Mouse (Mus musculus) lung, postnatal 10 days (tissue): ENCODE data around the gene Iqcf4.
"Not testable (repeated sequence)": the region's sequence is repeated elsewhere in the genome, so short reads cannot be mapped to it uniquely, and the experiment has no call there.

Experiments
- DNase-seq: peaks from one replicate; pipeline ENCODE4 v3.0.0; 2021

The Iqcf4 gene

GRCm38 (mm10) chr9:106570896-106571295 is at the start of gene Iqcf4:
Gene Iqcf4, minus strand, starts transcription at chr9:106570996.
- no peak for DNase-seq

DNA sequence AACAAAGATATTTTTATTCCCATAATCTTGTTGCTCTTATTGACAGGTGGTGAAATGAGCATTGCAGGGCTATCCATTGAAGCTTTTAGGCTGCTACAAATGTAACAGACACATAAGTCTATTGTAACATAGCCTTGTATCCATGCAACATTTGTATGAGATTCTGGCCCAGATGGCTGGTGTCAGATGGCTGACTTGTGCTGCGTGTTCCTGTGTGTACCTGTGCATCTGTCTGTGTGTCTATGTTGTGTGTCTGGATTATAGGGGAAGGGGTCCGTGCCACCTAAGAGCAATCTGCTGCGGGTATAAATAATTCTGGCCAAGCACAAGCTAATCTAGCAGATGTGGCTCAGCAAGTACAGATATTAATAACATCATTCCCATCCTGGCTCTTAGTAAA is 46.7 kb upstream of the Iqcf4 start:
- no peak for DNase-seq

- no peak for DNase-seq
Measured at GRCm38 (mm10) chr9:106616306-106616705, 45.5 kb upstream of the Iqcf4 start.

DNA sequence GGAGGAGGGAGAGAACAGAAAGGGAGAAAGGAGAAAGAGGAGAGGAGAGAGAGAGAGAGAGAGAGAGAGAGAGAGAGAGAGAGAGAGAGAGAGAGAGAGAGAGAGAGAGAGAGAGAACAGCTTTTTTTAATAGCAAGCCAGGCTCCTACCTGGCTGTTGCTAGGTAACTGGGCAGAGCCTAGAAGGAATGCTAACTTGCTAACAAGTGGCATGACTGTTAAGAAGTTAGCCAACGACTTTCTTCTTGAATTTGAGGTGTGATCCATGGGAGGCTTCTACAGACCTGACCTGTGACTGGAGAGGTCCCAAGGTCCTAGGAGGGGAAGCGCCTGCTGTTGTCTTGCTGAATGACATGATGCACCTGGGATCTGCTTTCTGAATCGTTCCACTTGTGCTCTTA is 43.8 kb upstream of the Iqcf4 start:
- DNase-seq = no peak

DNA sequence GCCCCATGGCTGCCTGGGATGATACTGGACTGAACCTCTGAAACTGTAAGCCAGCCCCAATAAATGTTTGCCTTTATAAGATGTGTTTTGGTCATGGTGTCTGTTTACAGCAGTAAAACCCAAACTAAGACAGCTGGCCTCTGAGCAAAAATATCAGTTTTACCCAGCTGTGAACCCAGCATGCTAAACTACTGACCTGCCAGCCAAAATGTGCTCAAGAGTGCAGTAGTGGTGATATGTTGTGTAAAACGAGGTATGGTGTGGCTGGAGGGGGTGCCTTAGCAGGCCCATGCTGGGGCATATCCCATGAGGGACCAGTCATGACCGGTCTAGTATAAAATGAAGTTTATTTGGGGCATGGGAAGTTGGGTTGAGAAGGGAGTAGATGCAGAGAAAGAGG is 43.2 kb upstream of the Iqcf4 start:
- DNase-seq = no peak

- no peak for DNase-seq
Measured at GRCm38 (mm10) chr9:106610727-106611126, 39.9 kb upstream of the Iqcf4 start.

- DNase-seq = peak; percentile 50
Measured at GRCm38 (mm10) chr9:106600546-106600945, 29.8 kb upstream of the Iqcf4 start.

DNA sequence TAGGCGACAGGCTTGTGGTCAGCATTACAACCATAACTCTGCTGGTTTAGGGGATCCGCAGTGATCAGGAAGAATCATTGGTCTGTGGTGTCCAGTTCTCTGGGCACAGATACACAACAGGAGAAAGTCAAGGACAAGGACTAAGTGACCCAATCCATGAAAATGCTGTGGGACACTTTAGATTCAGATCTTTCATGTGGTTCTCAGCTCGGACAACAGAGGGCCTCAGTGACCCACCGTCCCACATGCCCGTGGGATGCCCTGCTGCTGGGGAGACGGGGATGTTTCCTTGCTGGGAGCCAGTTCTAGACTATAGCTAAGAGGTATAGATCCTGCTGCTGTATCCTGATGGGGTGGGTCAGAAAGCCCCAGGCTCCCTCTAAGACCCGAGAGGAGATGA is 27.7 kb upstream of the Iqcf4 start:
- no peak for DNase-seq

- DNase-seq = no peak
Measured at GRCm38 (mm10) chr9:106595836-106596235, 25.0 kb upstream of the Iqcf4 start.

- not testable (repeated sequence) for DNase-seq
Measured at GRCm38 (mm10) chr9:106595402-106595801, 24.6 kb upstream of the Iqcf4 start.

DNA sequence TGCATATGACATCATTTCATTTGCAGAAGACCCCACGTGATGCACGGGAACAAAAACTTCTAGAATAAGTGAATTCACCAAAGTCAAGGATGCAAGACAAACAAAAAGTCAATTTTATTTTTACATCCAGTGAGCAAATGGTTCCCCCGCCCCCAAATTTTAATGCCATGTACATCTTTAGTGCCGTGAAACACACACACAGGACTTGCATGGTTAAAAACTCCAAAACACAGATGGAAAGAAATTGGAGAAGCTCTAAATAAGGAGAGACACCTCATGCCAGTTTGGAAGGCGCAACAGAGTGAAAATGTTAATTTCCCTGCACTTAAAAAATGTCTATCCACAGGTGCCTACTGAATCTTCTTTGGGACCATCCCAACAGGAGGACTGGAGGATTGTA is 21.4 kb upstream of the Iqcf4 start:
- DNase-seq = no peak

- no peak for DNase-seq
Measured at GRCm38 (mm10) chr9:106582552-106582951, 11.8 kb upstream of the Iqcf4 start.

GRCm38 (mm10) chr9:106580016-106580415 is 9.2 kb upstream of the Iqcf4 start:
- no peak for DNase-seq

- DNase-seq = no peak
Measured at GRCm38 (mm10) chr9:106576112-106576511, 5.3 kb upstream of the Iqcf4 start.

DNA sequence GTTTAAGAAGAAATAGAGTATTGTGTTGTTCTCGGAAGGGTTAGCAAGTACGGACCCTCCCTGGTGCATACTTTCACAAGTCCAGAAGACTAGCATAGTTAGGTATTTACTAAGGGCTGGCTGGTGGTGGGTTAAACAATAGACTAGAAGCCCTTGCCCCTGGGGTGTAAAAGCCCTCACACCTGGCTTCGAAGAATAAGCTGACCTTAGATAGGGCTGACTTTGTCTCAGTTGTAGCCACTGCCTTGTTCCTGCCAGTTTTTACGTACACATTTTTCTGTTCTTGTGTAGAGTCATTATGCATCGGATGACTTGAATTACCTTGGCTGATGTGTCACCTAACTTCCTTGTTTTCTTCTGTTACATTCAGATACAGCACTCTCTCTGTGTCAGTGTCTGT is 2.6 kb upstream of the Iqcf4 start:
- no peak for DNase-seq

DNA sequence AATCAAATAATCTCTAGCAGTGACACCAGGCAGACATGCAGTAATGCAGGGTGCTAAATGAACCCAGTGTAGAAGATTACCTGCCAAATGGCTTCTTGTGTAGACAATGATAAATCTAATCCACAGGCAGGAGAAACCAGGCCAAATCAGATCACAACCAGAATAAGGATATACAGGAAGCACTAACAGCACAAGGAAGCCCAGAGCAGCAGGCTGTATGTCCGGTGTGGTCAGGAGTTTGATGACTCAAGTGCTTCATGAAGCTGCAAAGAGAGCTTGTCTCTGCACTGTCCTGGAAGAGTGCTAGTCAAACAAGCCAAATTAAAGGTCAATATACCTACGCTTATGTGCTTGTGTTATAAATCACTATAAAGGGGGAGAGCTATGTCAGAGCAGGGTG is 1.4 kb upstream of the Iqcf4 start:
- DNase-seq = no peak

GRCm38 (mm10) chr9:106566437-106566836 is 4.4 kb downstream of the Iqcf4 start:
- DNase-seq = peak; percentile 17

DNA sequence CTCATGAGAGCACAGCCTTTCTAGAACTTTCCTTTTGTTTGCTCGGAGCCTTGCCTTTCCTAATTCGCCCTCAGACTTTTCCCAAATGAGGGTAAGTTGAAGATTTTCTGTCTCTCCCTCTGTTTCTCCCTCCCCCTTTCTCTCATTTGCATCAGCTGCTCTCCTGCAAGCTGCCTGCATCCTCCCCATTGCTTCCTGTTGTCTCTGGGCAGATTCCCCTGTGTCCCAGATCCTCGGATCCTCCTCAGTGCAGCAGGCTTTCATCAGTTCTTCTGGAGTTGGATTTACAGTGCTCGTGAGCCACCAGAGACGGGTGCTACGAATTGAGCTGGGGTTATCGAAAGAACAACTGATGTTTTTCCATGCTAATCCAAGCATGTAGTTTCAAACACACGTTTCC is 6.8 kb downstream of the Iqcf4 start:
- DNase-seq = no peak

DNA sequence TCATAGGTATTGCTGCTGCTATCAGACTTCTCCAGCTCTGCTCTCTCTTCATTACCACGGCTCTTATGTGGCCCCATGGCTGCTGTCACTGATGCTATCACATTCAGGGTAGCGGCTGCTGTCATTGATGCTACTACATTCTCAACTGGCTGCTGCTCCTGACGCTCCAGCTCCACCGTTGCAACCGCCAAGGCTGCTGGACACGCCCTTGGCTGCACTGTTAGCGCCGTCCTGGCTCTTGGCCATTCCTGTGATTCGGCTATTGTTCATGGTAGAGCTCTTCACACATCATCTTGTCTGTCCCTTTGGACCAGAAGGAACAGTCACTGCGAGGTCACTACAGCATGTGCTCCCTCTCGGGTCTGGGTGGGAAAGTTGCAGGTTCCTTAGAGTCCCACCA is 8.5 kb downstream of the Iqcf4 start:
- DNase-seq = no peak

DNA sequence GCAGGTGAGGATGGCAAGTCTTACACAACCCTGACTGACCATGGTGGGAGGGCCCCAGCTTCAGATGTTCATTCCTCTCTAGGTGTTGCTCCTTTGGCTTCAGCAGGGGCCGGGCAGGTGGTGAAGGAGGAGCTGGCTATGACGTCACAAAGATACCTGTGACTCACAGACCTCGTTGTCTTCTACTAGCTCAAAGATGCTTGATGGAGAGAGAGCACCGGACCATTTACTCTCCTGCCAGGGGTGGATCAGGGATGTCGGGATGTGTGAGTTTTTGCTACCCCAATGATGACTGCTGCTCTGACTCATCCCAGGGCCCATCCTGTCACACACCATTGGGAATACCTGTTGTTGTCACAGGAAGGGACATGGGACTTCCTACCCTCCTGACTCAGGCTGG is 9.3 kb downstream of the Iqcf4 start, which contains the start of gene Iqcf3:
Iqcf3 (minus strand) TSS at position 101 of the 400 bp plus-strand sequence.
- no peak for DNase-seq

- DNase-seq = no peak
Measured at GRCm38 (mm10) chr9:106534975-106535374, 35.8 kb downstream of the Iqcf4 start.

DNA sequence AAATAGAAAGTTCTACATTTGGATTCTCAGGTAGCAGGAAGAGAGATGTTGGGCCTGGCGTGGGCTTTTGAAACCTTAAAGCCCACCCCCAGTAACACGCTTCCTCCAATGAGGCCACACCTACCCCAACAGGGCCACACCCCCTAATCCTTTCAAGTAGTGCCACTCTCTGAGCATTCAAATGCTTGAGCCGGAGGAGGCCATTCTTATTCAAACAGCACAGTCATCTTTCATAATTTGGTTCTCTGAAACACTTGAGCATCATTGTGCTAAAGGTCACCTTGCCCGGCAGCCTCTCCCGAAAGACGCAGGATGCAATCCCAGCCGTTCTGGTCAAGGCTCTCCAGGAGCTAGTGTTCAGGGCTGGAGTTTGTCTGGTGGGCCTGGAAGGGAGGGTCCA is 36.5 kb downstream of the Iqcf4 start:
- no peak for DNase-seq

DNA sequence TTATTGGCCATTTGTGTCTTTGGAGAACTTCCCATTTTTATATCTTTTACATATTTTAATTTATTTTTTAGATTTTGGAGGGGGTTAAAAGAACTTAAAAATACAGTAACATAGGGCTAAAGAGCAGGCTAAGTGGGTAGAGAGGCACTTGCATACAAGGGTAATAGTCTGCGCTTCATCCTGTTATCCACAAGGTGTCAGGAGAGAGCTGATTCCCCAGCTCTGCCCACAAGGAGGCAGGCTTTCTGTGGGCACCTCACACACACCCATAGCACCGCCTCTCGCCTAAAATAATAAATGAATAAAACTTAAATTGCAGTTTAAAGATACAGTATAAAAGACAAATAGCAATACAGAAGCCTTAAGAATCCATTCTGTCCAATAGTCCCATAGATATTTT is 39.0 kb downstream of the Iqcf4 start:
- peak; percentile 31 for DNase-seq

GRCm38 (mm10) chr9:106519909-106520308 is 50.9 kb downstream of the Iqcf4 start:
- no peak for DNase-seq

DNA sequence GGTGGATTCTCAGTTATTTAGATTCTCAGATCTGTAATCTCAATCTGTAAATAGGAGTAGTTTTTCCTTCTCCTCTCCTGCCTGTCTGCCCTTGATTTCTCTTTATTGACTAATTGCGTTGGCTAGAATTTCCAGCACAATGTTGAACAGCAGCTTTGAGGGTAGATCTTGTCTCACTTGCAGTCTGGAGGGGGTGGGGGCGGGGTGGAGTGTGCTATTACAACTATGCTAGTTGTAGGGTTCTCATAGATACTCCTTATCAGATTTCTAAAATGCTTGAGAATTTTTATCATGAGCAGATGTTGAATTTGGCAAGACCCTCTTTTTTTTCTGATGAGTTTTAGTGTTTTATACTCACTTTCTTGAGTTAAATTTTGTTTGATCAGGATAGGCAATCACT is 51.4 kb downstream of the Iqcf4 start:
- DNase-seq = no peak
